Mouse (Mus musculus): Measurements from ENCODE around the gene E130208F15Rik.

- TF ChIP-seq CTCF (IDR thresholded peaks at IDR 0.05; ENCODE audit: low read depth): no peak
- no peak for TF ChIP-seq EP300 (IDR thresholded peaks at IDR 0.05; ENCODE audit: low read depth)
These were observed 31.7 kb upstream of the E130208F15Rik start for GRCm38 (mm10) chr7:30289714-30290399.

Data from liver, postnatal 0 days (tissue).